Mouse (Mus musculus) granulocyte monocyte progenitor cell, adult 5-6 weeks (primary cell): ENCODE measurements at regions not wholly inside any gene's neighbourhood (a gene's known extent, or its start where the extent isn't known, plus 50 kb on each side); places are given as distances from the start of the nearest gene placed in this dataset.

Experiments
- ATAC-seq: replicated peaks from 2 replicates; pipeline ENCODE4 v1.8.0; 2016; ENCODE audit warnings: mild to moderate bottlenecking, moderate TSS enrichment, inconsistent platforms; ENCODE audit not compliant: poor library complexity, severe bottlenecking

DNA sequence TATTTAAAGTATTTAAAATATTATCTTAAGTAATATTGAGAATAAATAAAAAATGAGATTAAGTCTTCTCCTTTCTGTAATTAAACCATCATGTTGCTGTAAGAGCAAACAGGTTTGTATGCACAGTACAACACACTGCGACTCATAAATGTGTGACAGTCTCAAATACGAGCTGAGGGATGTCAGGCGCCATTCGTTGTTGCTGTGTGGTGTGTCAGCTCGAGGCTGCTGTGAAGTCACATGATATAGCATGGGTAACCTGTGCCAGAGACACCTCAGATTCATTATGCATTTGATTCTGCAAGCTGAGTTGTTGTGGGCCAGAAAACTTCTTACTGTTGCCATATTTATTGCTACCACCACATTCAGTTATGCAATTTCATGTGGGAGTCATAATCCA lies 307.4 kb downstream of the Rnls start:
- no peak for ATAC-seq
